Mouse (Mus musculus) liver, embryonic 14.5 days (tissue): ENCODE measurements around the gene Samd14.

Experiments used
- CTCF ChIP-seq: IDR thresholded peaks from 2 replicates; pipeline ENCODE4 v1.5.1; 2016; ENCODE audit warnings: antibody characterized with exemption, low read depth, control low read depth
- EP300 ChIP-seq: IDR thresholded peaks from 2 replicates; pipeline ENCODE4 v1.6.1; 2016; ENCODE audit warnings: antibody characterized with exemption, low read depth

GRCm38 (mm10) chr11:94985140-94985539 lies 24.5 kb upstream of the Samd14 start:
- TF ChIP-seq CTCF (no peak), EP300 (no peak)
